ENCODE assay signal across 20 mouse cellular contexts in genomic region chr17:34796311-34797140, GRCm38 (mm10). TPM values are rescaled to one million over a fixed set of nuclear protein-coding genes. Genes with fewer than 3 reads are reported as not detected.
DNase-seq lines count a peak whose midpoint lies in the region; ATAC-seq lines count a peak whose summit lies in the region.
"Had no signal": no experiment of that assay in that cellular context is flagged by ENCODE, and none has a peak within 500 bp of the region (broad histone marks: within the 10 kb centered on the region; RNA-seq: fewer than 3 reads in every experiment).

No protein-coding gene starts in this region.

- no peak overlapping the region for H3K27ac ChIP-seq in heart, embryonic 12.5 days (ENCODE audit: poor library complexity, severe bottlenecking)
- H3K27ac ChIP-seq: embryonic facial prominence, embryonic 12.5 days; forebrain, embryonic 15.5 days; heart, adult 2 months; hindbrain, embryonic 10.5 days; hindbrain, embryonic 14.5 days; intestine, embryonic 15.5 days had no signal

- 71% methylated on average over 8 of the region's 8 CpGs for WGBS in heart, embryonic 12.5 days

- no peak for ATAC-seq in heart, embryonic 12.5 days (ENCODE audit: insufficient number of reproducible peaks, low FRiP score)
- ATAC-seq: CD4-positive, CD25-positive, alpha-beta regulatory T cell, adult 4 months; forebrain, embryonic 15.5 days; intestine, embryonic 15.5 days had no signal

- no peaks in the 10 kb centered on the region for H3K36me3 ChIP-seq in heart, embryonic 12.5 days
- H3K36me3 ChIP-seq: embryonic facial prominence, embryonic 12.5 days; forebrain, embryonic 15.5 days; G1E; hindbrain, embryonic 10.5 days; intestine, embryonic 15.5 days had no signal

- H3K27me3 ChIP-seq in heart, embryonic 12.5 days (replicated peaks) = no peaks in the 10 kb centered on the region
- H3K27me3 ChIP-seq: embryonic facial prominence, embryonic 12.5 days; forebrain, embryonic 15.5 days; intestine, embryonic 15.5 days had no signal

- no peak overlapping the region for H3K9ac ChIP-seq in heart, embryonic 12.5 days
- H3K9ac ChIP-seq: embryonic facial prominence, embryonic 12.5 days; forebrain, embryonic 15.5 days; hindbrain, embryonic 14.5 days; intestine, embryonic 15.5 days had no signal

- H3K4me1 ChIP-seq in heart, embryonic 12.5 days (replicated peaks) = no peaks in the 10 kb centered on the region
- H3K4me1 ChIP-seq: embryonic facial prominence, embryonic 12.5 days; forebrain, embryonic 15.5 days; hindbrain, embryonic 10.5 days; intestine, embryonic 15.5 days had no signal

- peak; percentile 83 to 91 for DNase-seq in adrenal gland, adult (ENCODE audit: inconsistent age in 2 of 2, low spot score in 1 of 2)
- DNase-seq in adrenal gland, postnatal 25 days = no peak
- DNase-seq in heart, postnatal 4 days = peak; percentile 2
- peak; percentile 64 for DNase-seq in adrenal gland, adult 2 months
- DNase-seq in adrenal gland, postnatal 36 days = peak; percentile 64 to 74
- DNase-seq in thymus, postnatal 25 days = no peak
- DNase-seq in spleen, postnatal 14 days (ENCODE audit: low spot score in 2 of 2) = no peak

- H3K4me2 ChIP-seq in heart, embryonic 12.5 days = no peak overlapping the region
- H3K4me2 ChIP-seq: embryonic facial prominence, embryonic 12.5 days; forebrain, embryonic 15.5 days; hindbrain, embryonic 14.5 days; intestine, embryonic 15.5 days had no signal

- no peak overlapping the region for H3K4me3 ChIP-seq in heart, embryonic 12.5 days
- H3K4me3 ChIP-seq: embryonic facial prominence, embryonic 12.5 days; forebrain, embryonic 15.5 days; heart, adult 2 months; hindbrain, embryonic 10.5 days; intestine, embryonic 15.5 days had no signal

- peaks cover 8% of the 10 kb centered on the region for H3K9me3 ChIP-seq in heart, embryonic 12.5 days (replicated peaks)
- H3K9me3 ChIP-seq: embryonic facial prominence, embryonic 12.5 days; forebrain, embryonic 15.5 days; G1E; intestine, embryonic 15.5 days had no signal

RNA-seq across cellular contexts. Expression of gene Cyp21a1, which starts 7.8 kb away (rescaled TPM):
- 6,026 and 7,512 TPM in 2 replicates for total RNA-seq in adrenal gland, postnatal 25 days (2021)
- not detected for total RNA-seq in heart, postnatal 4 days (2021)
- polyA plus RNA-seq in heart, embryonic 12.5 days (2016; fragmentation: Nextera tagmentation; extraction: Ambion mirVana) = 0.15 TPM in 1 of 2 replicates, not detected in the other
- over 10,000 TPM in 1 of 2 experiments, 1,000 to 10,000 TPM in 1; 5,616 to 11,133 TPM for total RNA-seq in adrenal gland, adult 2 months (2021)
- 14,410 and 19,594 TPM in 2 replicates for polyA plus RNA-seq in adrenal gland, adult 2 months (2012; rRNA removed)
- total RNA-seq in adrenal gland, postnatal 36 days (2021) = 1,000 to 10,000 TPM; 6,006 to 9,312 TPM
- total RNA-seq: G1E; heart, adult 2 months; heart, postnatal 10 days had no signal
- polyA plus RNA-seq: CD4-positive, CD25-positive, alpha-beta regulatory T cell, adult 4 months; cortical plate, adult 2 months; embryonic facial prominence, embryonic 12.5 days; forebrain, embryonic 11.5 days; forebrain, embryonic 15.5 days; G1E; heart, embryonic 14.5 days; hindbrain, embryonic 10.5 days; hindbrain, embryonic 14.5 days had no signal

RNA-seq across cellular contexts. Expression of gene Stk19, which starts 40.2 kb away (rescaled TPM):
- total RNA-seq in adrenal gland, postnatal 25 days (2021) = 45.1 and 45.5 TPM in 2 replicates
- 10 to 100 TPM; 13.6 to 16.2 TPM for total RNA-seq in heart, postnatal 4 days (2021)
- polyA plus RNA-seq in heart, embryonic 12.5 days (2016; fragmentation: Nextera tagmentation; extraction: Ambion mirVana) = 18.2 and 19.6 TPM in 2 replicates
- total RNA-seq in adrenal gland, adult 2 months (2021) = 10 to 100 TPM; 38.5 to 55.1 TPM
- 139 and 176 TPM in 2 replicates for polyA plus RNA-seq in adrenal gland, adult 2 months (2012; rRNA removed)
- 10 to 100 TPM; 35.8 to 57.5 TPM for total RNA-seq in adrenal gland, postnatal 36 days (2021)

RNA-seq across cellular contexts. Expression of gene Dxo, which starts 40.3 kb away (rescaled TPM):
- total RNA-seq in adrenal gland, postnatal 25 days (2021) = 54.8 and 65.0 TPM in 2 replicates
- 10 to 100 TPM; 21.4 to 23.0 TPM for total RNA-seq in heart, postnatal 4 days (2021)
- 37.2 and 39.9 TPM in 2 replicates for polyA plus RNA-seq in heart, embryonic 12.5 days (2016; fragmentation: Nextera tagmentation; extraction: Ambion mirVana)
- 100 to 1,000 TPM in 1 of 2 experiments, 10 to 100 TPM in 1; 47.0 to 126 TPM for total RNA-seq in adrenal gland, adult 2 months (2021)
- 82.7 and 107 TPM in 2 replicates for polyA plus RNA-seq in adrenal gland, adult 2 months (2012; rRNA removed)
- 10 to 100 TPM; 66.9 to 67.3 TPM for total RNA-seq in adrenal gland, postnatal 36 days (2021)

RNA-seq across cellular contexts. Expression of gene C4b, which starts 52.8 kb away (rescaled TPM):
- total RNA-seq in adrenal gland, postnatal 25 days (2021) = 134 and 138 TPM in 2 replicates
- 1 to 10 TPM; 5.0 to 5.5 TPM for total RNA-seq in heart, postnatal 4 days (2021)
- polyA plus RNA-seq in heart, embryonic 12.5 days (2016; fragmentation: Nextera tagmentation; extraction: Ambion mirVana) = 0.15 TPM in 1 of 2 replicates, not detected in the other
- total RNA-seq in adrenal gland, adult 2 months (2021) = 100 to 1,000 TPM; 121 to 181 TPM
- 48.1 and 51.4 TPM in 2 replicates for polyA plus RNA-seq in adrenal gland, adult 2 months (2012; rRNA removed)
- 100 to 1,000 TPM; 140 to 152 TPM for total RNA-seq in adrenal gland, postnatal 36 days (2021)
- polyA plus RNA-seq: CD4-positive, CD25-positive, alpha-beta regulatory T cell, adult 4 months; embryonic facial prominence, embryonic 12.5 days; forebrain, embryonic 11.5 days; forebrain, embryonic 15.5 days; G1E; hindbrain, embryonic 10.5 days; hindbrain, embryonic 14.5 days had no signal

RNA-seq across cellular contexts. Expression of gene Skiv2l, which starts 53.5 kb away (rescaled TPM):
- 69.2 and 79.3 TPM in 2 replicates for total RNA-seq in adrenal gland, postnatal 25 days (2021)
- 10 to 100 TPM; 27.4 to 27.9 TPM for total RNA-seq in heart, postnatal 4 days (2021)
- 35.3 and 39.5 TPM in 2 replicates for polyA plus RNA-seq in heart, embryonic 12.5 days (2016; fragmentation: Nextera tagmentation; extraction: Ambion mirVana)
- total RNA-seq in adrenal gland, adult 2 months (2021) = 10 to 100 TPM; 62.1 to 65.8 TPM
- polyA plus RNA-seq in adrenal gland, adult 2 months (2012; rRNA removed) = 105 and 112 TPM in 2 replicates
- 10 to 100 TPM; 59.5 to 59.9 TPM for total RNA-seq in adrenal gland, postnatal 36 days (2021)

Comparison
In these comparisons a context has a peak if more than half of its experiments do, and no peak if none do; other contexts are left out.
1. DNase-seq: peak in adrenal gland, adult (2 of 2), heart, postnatal 4 days (single experiment), adrenal gland, adult 2 months (single experiment) and adrenal gland, postnatal 36 days (2 of 2); none in adrenal gland, postnatal 25 days (single experiment), thymus, postnatal 25 days (single experiment) and spleen, postnatal 14 days (0 of 2).
2. RNA of gene Cyp21a1, which starts 7.8 kb away (total RNA-seq): 5,616 to 11,133 TPM in adrenal gland, adult 2 months, 6,006 to 9,312 TPM in adrenal gland, postnatal 36 days and 6,026 to 7,512 TPM in adrenal gland, postnatal 25 days; not detected in heart, postnatal 4 days; every median in the first group is over 1,000 times any median in the second.